Mouse (Mus musculus): ENCODE measurements at regions not wholly inside any gene's neighbourhood (a gene's known extent, or its start where the extent isn't known, plus 50 kb on each side); places are given as distances from the start of the nearest gene placed in this dataset.

DNA sequence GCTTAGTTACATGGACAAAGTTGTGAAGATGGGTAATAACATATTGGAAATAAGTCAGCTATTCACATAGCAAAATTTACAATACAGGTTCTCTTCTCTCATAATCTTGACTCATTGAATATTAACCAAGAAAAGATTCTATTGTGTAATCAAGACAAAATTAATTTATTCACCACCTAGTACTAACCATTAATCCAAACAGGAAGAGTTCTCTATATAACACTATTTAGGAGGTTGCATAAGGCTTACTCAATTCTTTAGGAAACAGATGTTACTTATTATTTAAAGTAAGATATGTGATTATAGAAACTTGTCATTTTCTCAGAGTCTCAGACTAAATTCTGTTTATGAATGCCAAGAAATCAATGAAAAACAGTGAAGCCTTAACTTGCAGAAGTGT, 600.4 kb upstream of the Tusc1 start:
- DNase-seq (ENCODE audit: extremely low spot score in 1 of 2, low spot score in 1 of 2), result no peak

GRCm38 (mm10) chr4:93927117-93927516, 591.8 kb upstream of the Tusc1 start:
- DNase-seq (ENCODE audit: extremely low spot score in 1 of 2, low spot score in 1 of 2), result no peak

GRCm38 (mm10) chr4:93924402-93924801, 589.1 kb upstream of the Tusc1 start:
- DNase-seq (ENCODE audit: extremely low spot score in 1 of 2, low spot score in 1 of 2), result no peak

DNA sequence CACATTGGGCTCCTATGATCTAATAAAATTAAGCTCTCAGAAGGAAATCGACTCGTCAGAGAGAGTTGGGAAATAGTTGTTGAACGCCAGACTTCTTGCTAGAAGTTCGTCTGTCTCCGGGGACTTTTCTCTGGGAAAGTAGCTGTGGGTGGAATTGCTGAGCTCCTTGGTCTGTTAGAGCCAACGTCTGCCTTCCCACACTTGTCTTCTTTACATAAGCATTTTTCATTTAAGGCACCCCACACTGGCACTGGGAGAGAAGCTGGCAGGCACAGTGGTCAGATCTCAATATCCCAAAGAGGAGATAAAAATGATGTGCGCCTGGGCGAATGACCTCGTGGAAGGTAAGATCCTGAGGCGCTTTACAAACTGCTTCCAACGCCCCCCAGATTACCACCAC, 551.3 kb upstream of the Tusc1 start:
- DNase-seq (ENCODE audit: extremely low spot score in 1 of 2, low spot score in 1 of 2), result peak; percentile 41 to 70

DNA sequence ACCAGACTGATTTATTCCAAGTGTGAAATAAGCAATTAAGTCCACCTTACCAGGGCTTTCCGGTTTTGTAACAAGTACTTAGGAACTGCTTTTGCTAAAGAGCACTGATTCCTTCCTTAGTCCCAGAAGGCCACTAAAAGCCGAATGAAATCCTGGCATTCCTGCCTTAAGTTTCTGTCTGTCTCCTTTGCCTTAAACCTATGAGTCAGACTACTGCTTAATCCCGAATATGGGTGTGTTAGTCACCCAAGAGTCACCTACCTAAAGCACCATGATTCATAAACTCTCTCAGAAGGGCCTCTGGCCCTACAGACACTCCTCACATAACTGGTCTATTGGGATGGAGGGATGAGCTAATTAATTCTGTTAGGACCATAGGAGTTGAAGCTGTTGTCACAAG, 546.0 kb upstream of the Tusc1 start:
- DNase-seq (ENCODE audit: extremely low spot score in 1 of 2, low spot score in 1 of 2), result no peak

DNA sequence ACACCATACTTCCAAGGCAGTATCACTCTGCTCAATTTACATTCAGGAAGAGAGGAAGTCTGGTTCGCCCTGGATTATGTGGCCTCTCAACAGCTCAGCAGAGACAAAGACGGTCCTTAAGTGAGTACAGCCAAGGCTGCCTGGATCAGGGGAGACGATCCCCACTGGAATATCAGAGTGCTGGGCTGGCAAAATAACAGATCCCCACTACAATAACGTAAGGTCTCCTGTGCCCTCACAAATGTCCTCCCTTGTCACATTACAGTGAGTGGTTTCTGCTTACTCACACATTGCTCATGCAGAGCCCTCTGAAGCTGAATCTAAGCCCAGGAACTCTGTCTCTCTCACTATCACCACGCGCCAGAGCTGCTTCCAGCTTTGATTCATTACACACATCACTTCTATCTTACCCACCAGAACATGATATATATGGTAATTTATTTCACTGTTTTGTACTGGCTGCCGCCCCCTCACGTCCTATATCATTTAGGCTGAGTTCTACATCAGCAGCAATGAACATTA, 544.1 kb upstream of the Tusc1 start:
- DNase-seq (ENCODE audit: extremely low spot score in 1 of 2, low spot score in 1 of 2), result peak; percentile 67

DNA sequence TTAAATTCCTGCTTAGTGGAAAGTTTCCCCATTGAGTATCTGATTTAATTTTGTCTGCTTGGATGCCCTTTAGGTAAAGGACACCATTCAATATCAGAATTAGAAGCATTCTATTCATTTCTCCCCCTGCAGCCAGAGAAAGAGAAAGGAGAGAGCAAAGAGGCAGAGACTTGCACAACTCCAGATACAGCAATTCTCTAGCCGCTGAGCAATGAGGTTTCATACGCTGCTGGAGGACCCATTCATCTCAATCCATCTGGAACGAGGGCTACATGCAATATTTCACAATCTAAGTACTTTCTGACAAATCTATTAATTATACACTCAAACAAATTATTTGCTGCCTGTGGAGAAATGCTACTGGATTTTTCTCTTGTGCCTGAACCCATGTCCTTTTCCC, 538.0 kb upstream of the Tusc1 start:
- DNase-seq (ENCODE audit: extremely low spot score in 1 of 2, low spot score in 1 of 2), result no peak

- no peak for DNase-seq (ENCODE audit: extremely low spot score in 1 of 2, low spot score in 1 of 2)
Observed at GRCm38 (mm10) chr4:93853451-93853850, 518.1 kb upstream of the Tusc1 start.

DNA sequence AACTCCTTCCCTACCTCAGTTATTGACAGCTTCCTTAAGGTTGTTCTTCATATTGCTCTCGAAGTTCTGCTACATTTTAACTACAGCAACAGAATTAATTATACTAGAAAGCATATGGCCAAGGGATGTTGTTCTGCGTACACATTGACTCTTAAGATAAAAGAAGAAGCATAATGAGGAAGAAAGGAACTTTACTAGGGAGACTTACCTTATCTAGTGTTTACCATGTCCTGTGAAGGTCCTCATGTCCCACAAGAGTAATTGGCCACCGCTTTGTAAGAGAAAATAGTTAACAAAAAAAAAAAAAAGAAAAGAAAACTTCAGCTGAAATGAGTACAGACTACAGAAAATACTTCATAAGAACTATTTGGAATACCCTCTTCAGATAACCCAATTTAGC, 513.9 kb upstream of the Tusc1 start:
- no peak for DNase-seq (ENCODE audit: extremely low spot score in 1 of 2, low spot score in 1 of 2)

- DNase-seq (ENCODE audit: extremely low spot score in 1 of 2, low spot score in 1 of 2), result no peak
Observed at GRCm38 (mm10) chr4:93830701-93831100, 495.4 kb upstream of the Tusc1 start.

GRCm38 (mm10) chr4:93793104-93793503, 457.8 kb upstream of the Tusc1 start:
- DNase-seq (ENCODE audit: extremely low spot score in 1 of 2, low spot score in 1 of 2), result no peak

DNA sequence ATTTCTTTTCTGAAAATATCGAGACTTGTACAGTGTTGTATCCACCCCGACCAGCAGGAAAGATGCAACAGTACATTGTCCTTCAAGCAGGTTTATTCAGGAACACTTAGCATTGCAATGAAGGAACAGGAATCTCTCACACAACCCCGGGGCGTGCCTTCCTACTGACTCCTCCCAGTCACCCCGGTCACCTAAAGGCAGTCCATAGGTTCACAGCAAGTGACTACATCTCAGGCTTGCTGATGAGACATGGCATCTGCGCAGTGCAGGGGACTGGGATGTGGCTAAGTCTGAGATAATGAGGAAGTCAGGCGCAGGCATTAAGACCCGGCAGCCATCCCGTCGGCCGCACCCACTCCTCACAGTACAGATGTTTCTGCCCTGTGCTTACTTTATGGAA, 454.8 kb upstream of the Tusc1 start:
- DNase-seq (ENCODE audit: extremely low spot score in 1 of 2, low spot score in 1 of 2), result no peak

GRCm38 (mm10) chr4:93754497-93754896, 419.2 kb upstream of the Tusc1 start:
- DNase-seq (ENCODE audit: extremely low spot score in 1 of 2, low spot score in 1 of 2), result no peak

GRCm38 (mm10) chr4:93746326-93746725, 411.0 kb upstream of the Tusc1 start:
- DNase-seq (ENCODE audit: extremely low spot score in 1 of 2, low spot score in 1 of 2), result no peak

DNA sequence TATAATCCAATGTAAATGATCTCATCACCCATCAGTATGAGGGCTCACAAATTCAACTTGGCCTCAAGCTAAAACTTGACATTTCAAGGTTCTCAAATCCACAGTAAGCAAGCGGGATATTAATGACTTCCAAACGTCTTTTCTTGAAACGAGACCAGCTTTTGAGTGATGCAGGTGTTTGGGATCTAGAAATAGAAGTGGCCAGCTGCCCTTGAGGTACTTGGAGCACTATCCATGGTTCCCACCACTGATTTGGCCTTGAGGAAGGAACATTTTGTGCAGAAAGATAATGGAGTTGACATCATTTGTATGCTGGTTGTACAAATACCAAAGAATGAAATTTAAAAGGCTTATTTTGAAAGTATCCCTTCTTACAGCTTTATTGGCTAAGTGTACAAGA, 378.4 kb upstream of the Tusc1 start:
- DNase-seq (ENCODE audit: extremely low spot score in 1 of 2, low spot score in 1 of 2), result no peak

GRCm38 (mm10) chr4:93676403-93677039, 341.2 kb upstream of the Tusc1 start:
- no peak for DNase-seq (ENCODE audit: extremely low spot score in 1 of 2, low spot score in 1 of 2)

GRCm38 (mm10) chr4:93675739-93676402, 340.6 kb upstream of the Tusc1 start:
- no peak for DNase-seq (ENCODE audit: extremely low spot score in 1 of 2, low spot score in 1 of 2)

DNA sequence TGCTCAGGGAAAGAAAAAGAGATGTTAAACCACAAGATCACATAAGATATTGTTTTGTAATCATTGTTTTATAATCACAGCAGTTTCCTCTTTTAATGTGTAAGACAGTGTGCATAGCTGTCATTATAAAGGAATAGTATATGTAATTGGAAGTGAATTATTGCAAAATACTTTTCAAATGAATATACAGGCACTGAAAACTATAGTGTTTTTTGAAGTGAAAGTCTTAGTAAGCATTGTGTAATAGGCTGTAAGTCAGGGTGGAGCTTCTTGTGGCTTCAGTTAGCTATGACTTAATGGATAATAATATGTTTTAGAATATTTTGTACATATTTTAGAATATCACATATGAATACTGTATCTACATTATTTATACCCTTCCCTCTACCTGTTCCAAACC, 333.7 kb upstream of the Tusc1 start:
- DNase-seq (ENCODE audit: extremely low spot score in 1 of 2, low spot score in 1 of 2), result no peak

DNA sequence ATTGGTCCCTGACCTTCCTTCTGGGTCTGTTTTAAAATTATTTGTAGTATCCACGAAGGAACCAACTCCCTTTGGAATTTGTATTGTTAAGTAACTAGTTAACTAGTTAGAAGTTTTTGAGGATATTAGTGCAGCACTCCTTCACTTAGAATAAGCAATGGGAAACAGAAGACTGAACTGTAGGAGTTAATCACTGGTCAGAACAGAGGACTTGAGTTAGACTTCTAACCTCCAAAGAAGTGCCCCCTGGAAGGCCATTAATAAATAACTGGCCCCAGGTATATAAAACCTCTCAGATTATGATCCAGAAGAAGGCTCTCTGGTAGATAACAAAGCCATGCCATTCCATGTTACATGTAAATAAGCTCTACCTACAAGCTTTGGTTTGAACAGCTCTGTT, 329.0 kb upstream of the Tusc1 start:
- no peak for DNase-seq (ENCODE audit: extremely low spot score in 1 of 2, low spot score in 1 of 2)

GRCm38 (mm10) chr4:93638207-93638606, 302.9 kb upstream of the Tusc1 start:
- no peak for DNase-seq (ENCODE audit: extremely low spot score in 1 of 2, low spot score in 1 of 2)

DNA sequence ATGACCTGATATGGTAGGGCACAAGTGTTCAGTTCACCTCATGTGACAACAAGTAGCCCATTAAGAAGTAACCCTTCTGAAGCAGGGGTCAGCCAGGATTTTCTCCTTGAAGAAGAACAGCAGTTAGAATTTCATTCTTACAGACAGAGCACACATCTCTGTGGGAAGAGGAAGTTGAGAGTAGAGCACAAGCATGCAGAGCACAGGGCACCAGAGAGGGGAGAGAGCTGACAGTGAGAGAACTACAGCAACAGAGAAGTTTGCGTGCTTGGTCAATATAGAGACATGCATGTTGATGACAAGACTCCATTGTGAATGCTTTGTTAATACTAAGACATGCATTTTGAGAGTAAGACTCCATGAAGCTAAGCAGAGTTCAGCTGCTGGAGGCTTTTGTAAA, 263.2 kb upstream of the Tusc1 start:
- DNase-seq (ENCODE audit: extremely low spot score in 1 of 2, low spot score in 1 of 2), result no peak

GRCm38 (mm10) chr4:93584328-93584727, 249.0 kb upstream of the Tusc1 start:
- DNase-seq (ENCODE audit: extremely low spot score in 1 of 2, low spot score in 1 of 2), result no peak
